Mouse (Mus musculus) sigmoid colon, adult 10 weeks (tissue): ENCODE measurements around the gene Gprin1. TPM values are rescaled to one million over a fixed set of nuclear protein-coding genes. Genes with fewer than 3 reads are reported as not detected.

ENCODE experiments used
- polyA plus RNA-seq: library from polyadenylated mRNA; stranded (reverse); fragments of 350-450 nt; fragmentation: Illumina TruSeq; extraction: RNeasy Lipid Tissue Mini Kit (QIAGEN cat#74804); gene quantifications from one replicate; pipeline ENCODE4 v1.2.3, GENCODE M21; 2014; ENCODE audit warnings: low read depth, low replicate concordance

Gene Gprin1
- not detected for polyA plus RNA-seq

GRCm38 (mm10) chr13:54749864-54750411 lies at the start of gene Gprin1:
Gene Gprin1 (minus strand): TSS chr13:54749874.

GRCm38 (mm10) chr13:54788740-54789560 lies 39.3 kb upstream of the Gprin1 start, which contains the start of gene Tspan17:
Gene Tspan17 (plus strand): TSS chr13:54789377.

DNA sequence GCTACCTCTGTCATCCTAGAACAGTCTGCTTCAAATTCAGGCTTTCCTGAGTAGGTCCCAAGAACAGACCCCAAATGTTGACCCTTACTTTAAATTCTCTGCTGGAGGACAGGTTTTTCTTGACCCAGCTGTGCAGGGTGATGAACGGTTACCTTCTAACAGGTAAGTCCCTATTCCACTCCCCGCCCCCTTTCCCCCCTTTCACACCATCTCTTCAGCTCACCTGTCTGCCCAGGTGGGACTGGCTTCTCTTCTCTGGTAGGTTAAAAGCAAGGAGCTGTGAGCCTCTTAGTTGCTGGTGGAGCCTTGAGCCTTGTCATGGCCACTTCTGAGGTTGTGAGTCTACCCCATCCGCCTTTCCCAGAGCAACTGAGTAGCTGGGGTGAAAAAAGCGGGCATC lies 34.0 kb upstream of the Gprin1 start, which contains the start of gene Eif4e1b:
TSS of gene Eif4e1b (plus strand) at position 301 of the 400 bp plus-strand sequence.

DNA sequence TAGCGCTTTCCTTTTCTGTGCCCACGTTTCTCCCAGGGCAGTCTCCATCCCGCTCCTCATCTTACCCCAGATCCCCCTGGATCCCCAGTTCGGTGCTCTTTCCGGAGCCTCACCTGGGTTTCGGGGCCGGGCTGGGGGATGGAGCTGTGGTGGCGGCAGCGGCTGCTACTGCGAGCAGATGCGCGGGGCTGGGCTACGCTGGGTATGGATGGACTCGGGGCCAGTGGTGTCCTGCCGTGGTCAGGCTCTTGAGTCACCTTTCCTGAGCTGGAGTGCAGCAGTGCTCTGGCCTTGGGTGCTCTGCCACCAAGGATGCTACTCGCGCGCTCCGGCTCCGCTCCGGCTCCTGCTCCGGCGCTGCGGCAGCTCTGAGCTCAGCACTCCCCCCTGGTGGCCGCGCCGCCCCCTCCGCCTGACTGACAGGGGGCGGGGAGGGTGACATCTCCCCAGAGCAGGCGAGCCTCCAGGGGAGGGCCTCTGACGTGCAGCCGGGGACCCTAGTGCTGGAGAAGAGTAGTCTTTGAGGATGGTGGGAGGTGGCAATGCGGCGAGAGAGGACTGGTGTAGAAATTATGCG lies 16.6 kb upstream of the Gprin1 start, which contains the start of gene Sncb:
TSS of gene Sncb (minus strand) at position 404 of the 577 bp plus-strand sequence.

DNA sequence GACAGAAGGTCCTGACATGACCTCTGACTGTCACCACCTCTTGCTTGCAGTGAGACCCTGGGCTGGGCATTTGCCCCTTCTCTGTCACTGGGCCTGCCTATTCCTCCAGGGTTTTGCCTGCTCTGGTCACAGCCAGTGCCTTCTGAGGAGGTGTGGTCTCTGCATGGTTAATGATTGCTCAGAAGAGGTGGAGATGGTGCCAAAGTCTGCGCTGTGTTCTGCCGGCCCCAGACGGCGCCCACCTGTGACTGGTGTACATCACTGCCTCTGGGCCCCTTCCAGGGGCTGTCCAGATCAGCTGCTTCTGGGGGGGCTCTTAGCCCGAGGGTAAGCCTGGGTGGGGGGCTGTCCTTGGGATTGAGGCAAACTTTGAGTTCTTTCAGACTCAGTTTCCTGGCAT lies 48.4 kb downstream of the Gprin1 start, which contains the start of gene Cdhr2:
TSS of gene Cdhr2 (plus strand) at position 219 of the 400 bp plus-strand sequence.

DNA sequence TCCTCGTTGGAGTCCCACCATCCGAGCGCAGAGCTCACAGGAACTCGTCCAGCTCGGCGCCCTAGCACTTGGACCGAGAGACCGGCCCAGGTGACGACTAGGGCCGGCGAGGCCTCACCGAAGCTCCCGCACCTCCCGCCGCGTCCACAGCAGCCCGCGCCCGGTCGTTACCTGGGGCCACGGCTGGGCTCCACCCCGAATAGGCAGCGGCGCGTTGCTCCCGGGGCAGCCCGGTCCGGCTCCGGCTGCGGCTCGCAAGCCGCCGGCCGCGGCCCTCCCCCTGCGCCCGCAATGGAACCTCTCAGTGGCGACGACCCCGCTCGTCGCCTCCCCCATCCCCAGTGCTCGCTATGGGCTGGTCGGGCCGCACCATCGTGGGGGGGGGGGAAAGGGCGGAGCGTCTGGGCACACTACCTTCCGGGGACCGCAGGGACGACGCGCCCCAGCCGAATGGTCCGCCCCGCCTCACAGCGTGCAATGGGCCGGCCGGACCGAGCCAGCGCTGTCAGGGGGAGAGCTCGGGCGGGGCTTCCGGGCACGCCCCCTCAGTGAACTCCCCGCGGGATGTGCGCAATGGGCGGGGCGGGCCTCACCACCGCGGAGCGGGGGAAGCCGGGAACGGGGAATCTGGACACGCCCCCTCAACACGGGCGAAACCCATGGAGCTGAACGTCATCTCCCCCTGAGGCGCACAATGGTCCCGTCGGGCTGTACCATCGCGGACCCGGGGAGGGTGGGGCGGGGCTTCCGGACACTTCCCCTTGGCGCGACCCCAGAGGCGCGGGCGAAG lies 55.9 kb downstream of the Gprin1 start, which contains the start of gene Rnf44:
TSS of gene Rnf44 (minus strand) at position 350 of the 790 bp plus-strand sequence.

Other genes with a start within 250 kb of the Gprin1 start
- gene Simc1, start 246.1 kb downstream of the Gprin1 start, polyA plus RNA-seq, result 7.9 TPM
- 144 TPM for gene 4833439L19Rik, start 184.4 kb downstream of the Gprin1 start, polyA plus RNA-seq
- 4.1 TPM for gene Arl10, start 174.9 kb downstream of the Gprin1 start, polyA plus RNA-seq
- 12.6 TPM for gene Nop16, start 159.8 kb downstream of the Gprin1 start, polyA plus RNA-seq
- 25.6 TPM for gene Higd2a, start 159.7 kb downstream of the Gprin1 start, polyA plus RNA-seq
- 28.8 TPM for gene Cltb, start 138.5 kb downstream of the Gprin1 start, polyA plus RNA-seq
- gene Faf2, start 128.1 kb downstream of the Gprin1 start, polyA plus RNA-seq, result 42.0 TPM
- gene Rnf44, start 56.0 kb downstream of the Gprin1 start, polyA plus RNA-seq, result 44.9 TPM
- 33.2 TPM for gene Cdhr2, start 48.4 kb downstream of the Gprin1 start, polyA plus RNA-seq
- 0.41 TPM for gene Sncb, start 16.7 kb upstream of the Gprin1 start, polyA plus RNA-seq
- gene Eif4e1b, start 34.1 kb upstream of the Gprin1 start, polyA plus RNA-seq, result not detected
- gene Tspan17, start 39.5 kb upstream of the Gprin1 start, polyA plus RNA-seq, result 3.0 TPM
- gene Unc5a, start 199.5 kb upstream of the Gprin1 start, polyA plus RNA-seq, result not detected